Mouse (Mus musculus) kidney, postnatal 0 days (tissue): ENCODE results near the gene Eif4g2. TPM values are rescaled to one million over a fixed set of nuclear protein-coding genes. Genes with fewer than 3 reads are reported as not detected.

Experiments used
- ATAC-seq: fragments of 200-750 bp; cut with Nextera tagmentation; replicated peaks from 2 replicates; pipeline ENCODE4 v1.8.0; 2017; ENCODE audit warnings: low read depth, moderate number of reproducible peaks, moderate TSS enrichment, moderate library complexity; ENCODE audit not compliant: low FRiP score
- DNase-seq: peaks from one replicate; pipeline ENCODE4 v3.0.0-alpha.2; 2016; ENCODE audit warnings: low spot score
- H3K27ac ChIP-seq: fragments of 300-500 bp; sonication (generic); 2 replicates; pipeline ENCODE4 v1.5.1; 2014; ENCODE audit warnings: mild to moderate bottlenecking
- H3K27me3 ChIP-seq: fragments of 300-500 bp; sonication (generic); 2 replicates; pipeline ENCODE4 v1.6.1; 2014; ENCODE audit warnings: low read length, mixed read lengths; ENCODE audit not compliant: insufficient read depth
- H3K36me3 ChIP-seq: fragments of 300-500 bp; sonication (generic); 2 replicates; pipeline ENCODE4 v1.6.1; 2014; ENCODE audit warnings: low read length, mixed read lengths; ENCODE audit not compliant: insufficient read depth
- H3K4me1 ChIP-seq: fragments of 300-500 bp; sonication (generic); replicated peaks from 2 replicates; pipeline ENCODE4 v1.6.1; 2014; ENCODE audit warnings: antibody characterized with exemption, low read length, mixed read lengths; ENCODE audit not compliant: insufficient read depth
- H3K4me2 ChIP-seq: fragments of 300-500 bp; sonication (generic); 2 replicates; pipeline ENCODE4 v1.6.1; 2014; ENCODE audit warnings: mild to moderate bottlenecking, low read length, moderate library complexity, mixed read lengths
- H3K4me3 ChIP-seq: fragments of 300-500 bp; sonication (generic); replicated peaks from 2 replicates; pipeline ENCODE4 v1.5.1; 2014; ENCODE audit warnings: low read depth, low read length
- H3K9ac ChIP-seq: fragments of 300-500 bp; sonication (generic); 2 replicates; pipeline ENCODE4 v1.6.1; 2014; ENCODE audit warnings: low read depth, low read length
- H3K9me3 ChIP-seq: fragments of 300-500 bp; sonication (generic); replicated peaks from 2 replicates; pipeline ENCODE4 v1.6.1; 2016; ENCODE audit warnings: low read length, inconsistent platforms, mixed read lengths
- CTCF ChIP-seq: IDR thresholded peaks from 2 replicates; pipeline ENCODE4 v1.5.1; 2016; ENCODE audit warnings: antibody characterized with exemption, low read depth, mild to moderate bottlenecking, moderate library complexity
- WGBS: fragments of 180-500 bp; shearing (Covaris S2); extraction: QIAGEN DNeasy Blood & Tissue Kit; methylation state at CpG from one replicate; pipeline ENCODE4 v1.1.7; 2014; 5-methylcytosine and 5-hydroxymethylcytosine counted together
- polyA plus RNA-seq: library from polyadenylated mRNA; unstranded; fragments of >200 nt; fragmentation: Nextera tagmentation; extraction: Ambion mirVana; gene quantifications from 2 replicates; pipeline ENCODE4 v1.2.1, GENCODE M21; 2015

Gene Eif4g2
- polyA plus RNA-seq, 1 experiment from 2014 or later = 603 TPM

GRCm38 (mm10) chr7:111084443-111084842 lies 1.6 kb upstream of the Eif4g2 start:
- ATAC-seq = no peak

DNA sequence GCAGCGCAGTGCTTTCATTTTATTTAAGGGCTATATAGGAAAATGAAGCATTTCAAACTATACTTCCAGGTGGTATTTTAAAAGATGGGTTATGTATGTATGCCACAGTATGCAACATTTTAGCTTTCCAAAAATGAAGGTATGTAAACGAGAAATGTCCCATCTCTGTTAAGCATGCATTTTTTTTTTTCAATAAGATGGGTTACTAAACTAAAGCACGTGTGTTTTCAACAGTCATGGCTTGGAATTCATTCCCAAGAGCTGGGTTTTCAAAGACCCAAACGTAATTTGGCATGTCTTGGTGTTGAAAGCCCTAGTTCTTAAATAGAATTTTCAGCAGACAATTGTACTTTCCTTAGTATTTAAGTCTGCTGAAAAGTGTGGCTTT lies 897 bp upstream of the Eif4g2 start:
- Histone ChIP-seq H3K27ac (peak overlapping the region; percentile 100), H3K9me3 (no peaks in the 10 kb centered on the region), H3K27me3 (no peaks in the 10 kb centered on the region), H3K9ac (peak overlapping the region; percentile 96), H3K36me3 (peaks cover 21% of the 10 kb centered on the region; the same call in 1 of the 2 replicates), H3K4me1 (no peaks in the 10 kb centered on the region), H3K4me3 (peak overlapping the region; percentile 90), H3K4me2 (peak overlapping the region; percentile 73)
- no peak for ATAC-seq
- TF ChIP-seq CTCF = no peak
- 7% methylated on average over 4 of the region's 4 CpGs for WGBS
- no peak for DNase-seq

More at GRCm38 (mm10) chr7:111084443-111084842, 1.6 kb upstream of the Eif4g2 start:
- Histone ChIP-seq H3K9ac (no peak overlapping the region), H3K27me3 (no peaks in the 10 kb centered on the region), H3K4me1 (no peaks in the 10 kb centered on the region), H3K36me3 (peaks cover 17% of the 10 kb centered on the region; the same call in 1 of the 2 replicates), H3K9me3 (no peaks in the 10 kb centered on the region; the same call in 1 of the 2 replicates), H3K27ac (no peak overlapping the region), H3K4me3 (no peak overlapping the region), H3K4me2 (no peak overlapping the region)
- 54% methylated on average over 2 of the region's 2 CpGs for WGBS
- TF ChIP-seq CTCF = no peak
- no peak for DNase-seq

- Histone ChIP-seq H3K27ac (peak overlapping the region; percentile 100), H3K9me3 (no peaks in the 10 kb centered on the region), H3K36me3 (peaks cover 32% of the 10 kb centered on the region; the same call in 1 of the 2 replicates), H3K4me3 (peak overlapping the region; percentile 90), H3K9ac (peak overlapping the region; percentile 96), H3K27me3 (no peaks in the 10 kb centered on the region), H3K4me2 (peak overlapping the region; percentile 66), H3K4me1 (no peaks in the 10 kb centered on the region)
- DNase-seq (peak; percentile 91), ATAC-seq (peak; percentile 70)
- TF ChIP-seq CTCF = 0 out of 2 replicates have a peak, but pooled peaks have one; percentile 15
- under 1% methylated on average over 83 of the region's 83 CpGs for WGBS
These were observed 598 bp downstream of the Eif4g2 start for GRCm38 (mm10) chr7:111082043-111082821.

DNA sequence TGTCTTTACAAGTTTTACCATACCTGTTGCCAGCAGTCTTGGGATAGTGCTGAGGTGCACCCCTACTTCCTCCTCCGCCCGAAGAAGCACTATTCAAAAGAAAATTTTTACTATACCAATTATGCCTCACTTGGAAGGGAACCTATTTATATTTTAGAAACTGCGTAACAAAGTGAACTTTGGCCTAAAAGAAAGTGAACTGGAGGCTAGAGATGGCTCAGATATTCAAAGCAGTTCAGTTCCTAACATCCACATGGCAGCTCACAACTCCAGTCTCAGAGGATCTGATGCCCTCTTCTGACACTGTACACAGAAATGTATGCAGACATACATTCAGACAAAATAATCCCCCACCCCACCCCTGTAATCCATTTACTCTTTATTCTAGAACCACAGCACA lies 2.0 kb downstream of the Eif4g2 start:
- WGBS = 69% methylated on average over 3 of the region's 3 CpGs
- ATAC-seq (no peak), DNase-seq (no peak)
- Histone ChIP-seq H3K4me3 (peak overlapping the region; percentile 90), H3K4me1 (no peaks in the 10 kb centered on the region), H3K9me3 (no peaks in the 10 kb centered on the region), H3K4me2 (peak overlapping the region; percentile 66), H3K27ac (no peak overlapping the region), H3K9ac (peak overlapping the region; percentile 96; the same call in 1 of the 2 replicates), H3K36me3 (peaks cover 45% of the 10 kb centered on the region), H3K27me3 (no peaks in the 10 kb centered on the region)
- TF ChIP-seq CTCF = no peak

DNA sequence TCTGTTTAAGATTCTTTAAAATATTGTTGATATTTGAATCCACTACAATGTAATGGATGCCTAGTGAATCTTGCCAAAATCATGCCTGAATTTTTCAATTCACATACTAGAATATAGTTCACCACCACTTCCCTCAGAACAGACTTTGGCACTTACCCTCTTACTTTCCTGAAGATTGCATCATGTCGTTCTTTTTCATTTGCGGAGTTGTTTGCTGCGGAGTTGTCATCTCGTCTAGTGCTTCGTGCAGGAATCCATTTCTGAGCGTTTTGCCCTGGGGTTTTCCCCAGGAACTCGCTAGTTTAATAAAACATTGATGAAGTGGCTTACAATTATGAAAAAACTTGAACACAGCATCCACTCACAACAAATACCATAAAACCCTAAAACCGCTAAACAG lies 2.8 kb downstream of the Eif4g2 start:
- no peak overlapping the region; the same call in 1 of the 2 replicates for H3K4me2 ChIP-seq
- DNase-seq = no peak
- no peaks in the 10 kb centered on the region for H3K4me1 ChIP-seq
- TF ChIP-seq CTCF = no peak
- ATAC-seq = no peak
- peaks cover 50% of the 10 kb centered on the region for H3K36me3 ChIP-seq
- no peaks in the 10 kb centered on the region for H3K27me3 ChIP-seq
- H3K4me3 ChIP-seq = no peak overlapping the region
- no peaks in the 10 kb centered on the region for H3K9me3 ChIP-seq
- H3K27ac ChIP-seq = no peak overlapping the region
- 83% methylated on average over 8 of the region's 8 CpGs for WGBS
- no peak overlapping the region for H3K9ac ChIP-seq

GRCm38 (mm10) chr7:111078271-111078670 lies 4.6 kb downstream of the Eif4g2 start:
- H3K36me3 ChIP-seq = peaks cover 64% of the 10 kb centered on the region
- DNase-seq (no peak), ATAC-seq (no peak)
- H3K4me3 ChIP-seq = no peak overlapping the region
- H3K27me3 ChIP-seq = no peaks in the 10 kb centered on the region
- WGBS = 93% methylated on average over 4 of the region's 4 CpGs
- H3K9me3 ChIP-seq = no peaks in the 10 kb centered on the region
- H3K4me1 ChIP-seq = no peaks in the 10 kb centered on the region
- H3K9ac ChIP-seq = no peak overlapping the region
- no peak for TF ChIP-seq CTCF
- no peak overlapping the region for H3K4me2 ChIP-seq
- H3K27ac ChIP-seq = no peak overlapping the region
